Mouse (Mus musculus) 3134 (cell line): ENCODE results near the gene Man2a2.

Experiments
- DNase-seq: peaks from one replicate; pipeline ENCODE4 v3.0.0-alpha.2; 2011; ENCODE audit warnings: low spot score; ENCODE audit not compliant: insufficient read length; ENCODE audit errors: extremely low read depth

Man2a2 gene

GRCm38 (mm10) chr7:80371041-80371751 is at the start of gene Man2a2:
TSS of gene Man2a2 (minus strand) at chr7:80371375.
- DNase-seq = peak; percentile 53

- no peak for DNase-seq
Observed at GRCm38 (mm10) chr7:80420586-80420985, 49.4 kb upstream of the Man2a2 start.

- no peak for DNase-seq
Observed at GRCm38 (mm10) chr7:80419278-80419677, 48.1 kb upstream of the Man2a2 start.

- DNase-seq = no peak
Observed at GRCm38 (mm10) chr7:80418036-80418435, 46.9 kb upstream of the Man2a2 start.

GRCm38 (mm10) chr7:80417601-80418000 is 46.4 kb upstream of the Man2a2 start:
- no peak for DNase-seq

GRCm38 (mm10) chr7:80416969-80417368 is 45.8 kb upstream of the Man2a2 start:
- DNase-seq = no peak

- DNase-seq = no peak
Observed at GRCm38 (mm10) chr7:80414303-80414855, 43.2 kb upstream of the Man2a2 start.

- DNase-seq = no peak
Observed at GRCm38 (mm10) chr7:80413512-80414302, 42.5 kb upstream of the Man2a2 start.

GRCm38 (mm10) chr7:80412781-80413180 is 41.6 kb upstream of the Man2a2 start:
- no peak for DNase-seq

GRCm38 (mm10) chr7:80412279-80412678 is 41.1 kb upstream of the Man2a2 start:
- DNase-seq = no peak

- no peak for DNase-seq
Observed at GRCm38 (mm10) chr7:80410380-80410779, 39.2 kb upstream of the Man2a2 start.

GRCm38 (mm10) chr7:80407712-80408111 is 36.5 kb upstream of the Man2a2 start:
- DNase-seq = no peak

GRCm38 (mm10) chr7:80406186-80406585 is 35.0 kb upstream of the Man2a2 start:
- DNase-seq = no peak

GRCm38 (mm10) chr7:80405188-80405695 is 34.1 kb upstream of the Man2a2 start, which contains the start of gene Furin:
TSS of gene Furin (minus strand) at chr7:80405436.
- no peak for DNase-seq

GRCm38 (mm10) chr7:80404101-80404894 is 33.1 kb upstream of the Man2a2 start:
- peak; percentile 53 for DNase-seq

- peak; percentile 59 for DNase-seq
Observed at GRCm38 (mm10) chr7:80403551-80403950, 32.4 kb upstream of the Man2a2 start.

- DNase-seq = peak; percentile 68
Observed at GRCm38 (mm10) chr7:80402651-80403321, 31.6 kb upstream of the Man2a2 start.

- peak; percentile 52 for DNase-seq
Observed at GRCm38 (mm10) chr7:80401860-80402641, 30.9 kb upstream of the Man2a2 start.
